Mouse (Mus musculus) bone marrow, adult 2 months (tissue): Measurements from ENCODE around the gene Kynu. TPM values are rescaled to one million over a fixed set of nuclear protein-coding genes. Genes with fewer than 3 reads are reported as not detected.

Experiments
- H3K27ac ChIP-seq: fragments of 200-500 bp; 2 replicates; pipeline ENCODE4 v1.5.1; 2012; ENCODE audit warnings: low read depth, mild to moderate bottlenecking, control low read depth, inconsistent platforms, low read length; ENCODE audit not compliant: control insufficient read depth, poor library complexity, insufficient read depth
- H3K4me1 ChIP-seq: fragments of 200-500 bp; 2 replicates; pipeline ENCODE4 v1.6.1; 2011; ENCODE audit warnings: low read length; ENCODE audit not compliant: control insufficient read depth, insufficient read depth
- H3K4me3 ChIP-seq: fragments of 200-500 bp; replicated peaks from 2 replicates; pipeline ENCODE3; 2011; ENCODE audit warnings: mild to moderate bottlenecking, low read depth, low read length, control low read depth; ENCODE audit not compliant: control insufficient read depth
- CTCF ChIP-seq: fragments of 200-500 bp; IDR thresholded peaks from 2 replicates; pipeline ENCODE4 v1.5.1; 2011; ENCODE audit warnings: low read length, control low read depth; ENCODE audit not compliant: control insufficient read depth, insufficient read depth
- POLR2A ChIP-seq: fragments of 200-500 bp; IDR thresholded peaks from 2 replicates; pipeline ENCODE4 v1.6.1; 2011; ENCODE audit warnings: low read depth, mild to moderate bottlenecking, control low read depth, low read length, borderline replicate concordance; ENCODE audit not compliant: control insufficient read depth
- WGBS: fragments of 180-500 bp; shearing (Covaris S2); methylation state at CpG from one replicate; pipeline ENCODE4 v1.1.7; 2018; 5-methylcytosine and 5-hydroxymethylcytosine counted together
- polyA plus RNA-seq: library from polyadenylated mRNA; stranded (reverse); fragments of >200 nt; gene quantifications from 2 replicates; pipeline ENCODE4 v1.2.4, GENCODE M21; 2011; ENCODE audit warnings: low replicate concordance; ENCODE audit not compliant: missing spikeins, insufficient read depth, insufficient read length

Kynu gene
- polyA plus RNA-seq, 1 experiment: 4.5 TPM

DNA sequence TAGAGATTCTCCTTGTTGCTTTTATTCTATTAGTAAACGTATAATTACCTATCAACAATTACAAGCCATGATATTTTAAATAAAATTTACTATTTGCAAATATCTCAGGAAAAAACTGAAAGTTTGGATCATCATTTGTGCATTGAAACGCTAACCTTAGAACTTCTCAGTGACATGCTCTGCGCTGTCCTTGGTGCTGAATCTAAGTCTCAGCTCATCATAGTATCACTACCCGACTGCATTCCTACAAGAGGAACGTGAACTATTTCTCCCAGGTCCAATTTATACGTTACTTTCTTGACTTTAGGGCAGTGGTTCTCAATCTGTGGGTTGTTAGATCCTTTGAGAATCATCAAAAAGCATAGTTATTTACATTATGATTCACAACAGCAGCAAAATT, 58.4 kb downstream of the Kynu start:
- 13% methylated on average over 6 of the region's 6 CpGs for WGBS

DNA sequence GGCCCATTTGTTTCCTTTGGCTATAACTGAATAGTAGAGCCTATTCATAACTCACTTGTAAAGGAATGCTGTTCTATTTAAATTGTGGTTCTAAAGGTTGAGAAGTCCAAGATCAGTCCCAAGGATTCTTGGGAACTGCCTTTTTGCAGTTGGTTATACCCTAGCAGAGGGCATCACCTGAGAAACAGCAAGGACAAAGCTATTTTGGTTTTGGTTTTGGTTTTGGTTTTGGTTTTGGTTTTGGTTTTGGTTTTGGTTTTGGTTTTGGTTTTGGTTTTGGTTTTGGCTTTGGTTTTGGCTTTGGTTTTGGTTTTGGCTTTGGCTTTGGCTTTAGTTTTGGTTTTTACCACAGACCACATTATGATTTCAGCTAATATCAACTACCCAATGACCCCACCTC, 66.0 kb downstream of the Kynu start:
- Histone ChIP-seq H3K27ac (no peak overlapping the region), H3K4me1 (no peaks in the 10 kb centered on the region), H3K4me3 (no peak overlapping the region)
- no peak for TF ChIP-seq POLR2A

More for the DNA sequence above, 58.4 kb downstream of the Kynu start:
- TF ChIP-seq CTCF (no peak), POLR2A (no peak)
- Histone ChIP-seq H3K4me3 (no peak overlapping the region), H3K27ac (no peak overlapping the region), H3K4me1 (no peaks in the 10 kb centered on the region)

DNA sequence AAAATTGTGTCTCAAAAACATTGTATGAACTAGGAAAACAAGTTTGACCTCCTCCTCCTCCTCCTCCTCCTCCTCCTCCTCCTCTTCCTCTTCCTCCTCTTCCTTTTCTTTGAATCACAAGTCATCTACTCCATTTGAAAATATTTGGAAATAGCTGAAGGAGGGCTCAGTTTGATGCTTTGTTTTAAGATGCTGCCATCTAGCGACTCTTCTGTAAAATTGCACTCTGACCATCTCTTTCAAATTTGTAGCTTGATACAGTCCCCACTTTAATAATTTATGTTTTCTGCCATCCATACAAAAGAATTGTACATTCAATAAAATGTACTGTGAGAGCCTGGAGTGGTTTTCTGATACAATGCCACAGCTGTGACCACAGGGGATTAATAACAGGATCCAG, 67.7 kb downstream of the Kynu start:
- TF ChIP-seq POLR2A (no peak), CTCF (no peak)
- no peaks in the 10 kb centered on the region for H3K4me1 ChIP-seq
- no peak overlapping the region for H3K27ac ChIP-seq
- no peak overlapping the region for H3K4me3 ChIP-seq
- WGBS: 0% methylated on average over 1 of the region's 1 CpGs

DNA sequence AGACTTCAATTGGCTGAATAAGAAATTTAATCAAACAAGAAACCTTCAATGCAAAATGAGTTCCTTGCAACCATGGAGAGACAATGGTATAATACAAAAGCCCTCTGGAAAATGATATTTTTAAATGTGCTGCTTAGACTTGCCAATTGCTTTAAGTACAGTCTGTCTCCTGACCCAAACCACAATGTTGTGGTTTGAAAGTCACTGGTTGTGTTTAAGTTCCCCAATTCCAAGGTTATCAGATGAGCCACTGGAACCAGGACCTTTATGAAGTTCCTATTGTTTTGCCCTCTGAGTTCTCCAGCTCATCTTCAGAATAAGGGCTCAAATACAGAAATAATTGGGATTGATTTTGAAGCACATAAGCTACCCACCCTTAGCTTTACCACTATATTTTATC, 76.7 kb downstream of the Kynu start:
- H3K27ac ChIP-seq: no peak overlapping the region
- no peak overlapping the region for H3K4me3 ChIP-seq
- TF ChIP-seq CTCF: no peak
- TF ChIP-seq POLR2A: no peak
- no peaks in the 10 kb centered on the region for H3K4me1 ChIP-seq

DNA sequence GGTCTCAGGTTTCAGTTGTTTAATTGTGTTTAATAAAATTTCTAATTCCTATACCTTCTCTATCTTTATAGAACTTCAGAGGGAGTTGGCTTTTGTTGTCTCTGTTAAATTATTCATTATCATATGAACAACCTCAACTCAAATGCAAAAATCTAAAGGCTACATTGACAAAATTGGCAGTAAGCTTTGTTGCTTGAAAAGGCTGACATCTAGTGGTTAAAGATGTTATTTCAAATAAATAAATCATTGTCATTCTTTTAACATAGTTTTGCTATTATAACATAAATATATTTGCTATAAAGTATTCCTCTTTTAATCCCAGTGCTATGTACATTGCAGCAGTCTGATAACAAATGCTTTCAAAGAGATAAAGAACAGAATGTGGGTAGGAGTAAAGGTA, 81.4 kb downstream of the Kynu start:
- no peak overlapping the region for H3K27ac ChIP-seq
- no peak for TF ChIP-seq POLR2A
- no peak for TF ChIP-seq CTCF
- H3K4me3 ChIP-seq: no peak overlapping the region
- no peaks in the 10 kb centered on the region for H3K4me1 ChIP-seq

DNA sequence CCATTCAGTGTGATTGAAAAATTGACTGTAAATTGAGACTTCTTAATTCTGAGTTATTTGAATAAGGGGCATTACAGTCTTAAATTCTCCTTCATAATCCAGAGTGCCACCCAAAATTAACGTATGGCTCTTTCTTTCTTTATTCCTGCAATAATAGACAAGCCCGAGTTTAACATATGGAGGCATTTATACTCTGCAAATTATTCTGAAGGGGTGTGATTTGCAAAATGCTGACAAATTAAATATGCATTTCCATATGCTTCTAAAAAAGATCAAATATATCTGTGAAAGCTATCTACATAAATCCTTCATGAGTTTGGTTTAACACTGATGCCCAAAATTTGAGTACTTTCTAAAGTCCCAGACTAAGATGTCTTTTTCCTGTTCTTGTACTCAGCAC, 91.8 kb downstream of the Kynu start:
- Histone ChIP-seq H3K27ac (no peak overlapping the region), H3K4me1 (no peaks in the 10 kb centered on the region), H3K4me3 (no peak overlapping the region)
- WGBS: 74% methylated on average over 2 of the region's 2 CpGs
- no peak for TF ChIP-seq POLR2A
- no peak for TF ChIP-seq CTCF

DNA sequence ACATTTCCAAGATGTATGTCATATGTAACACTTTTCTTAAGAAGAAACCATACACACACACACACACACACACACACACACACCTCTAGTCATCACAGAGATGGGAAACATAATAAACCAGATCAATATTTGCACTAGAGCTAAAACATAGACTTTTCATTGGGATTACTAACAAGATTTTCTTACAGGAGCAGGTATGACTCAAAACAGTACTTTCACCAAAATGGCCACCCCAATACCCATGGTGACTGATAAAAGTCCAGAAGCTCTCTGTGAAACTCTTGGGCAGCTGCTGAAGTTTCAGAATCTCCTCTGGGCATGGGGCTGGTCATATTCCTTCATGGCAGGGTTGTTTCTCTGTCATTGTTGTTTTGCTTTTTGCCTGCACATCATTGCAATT, 114.5 kb downstream of the Kynu start:
- TF ChIP-seq CTCF (no peak), POLR2A (no peak)
- H3K4me1 ChIP-seq: no peaks in the 10 kb centered on the region

DNA sequence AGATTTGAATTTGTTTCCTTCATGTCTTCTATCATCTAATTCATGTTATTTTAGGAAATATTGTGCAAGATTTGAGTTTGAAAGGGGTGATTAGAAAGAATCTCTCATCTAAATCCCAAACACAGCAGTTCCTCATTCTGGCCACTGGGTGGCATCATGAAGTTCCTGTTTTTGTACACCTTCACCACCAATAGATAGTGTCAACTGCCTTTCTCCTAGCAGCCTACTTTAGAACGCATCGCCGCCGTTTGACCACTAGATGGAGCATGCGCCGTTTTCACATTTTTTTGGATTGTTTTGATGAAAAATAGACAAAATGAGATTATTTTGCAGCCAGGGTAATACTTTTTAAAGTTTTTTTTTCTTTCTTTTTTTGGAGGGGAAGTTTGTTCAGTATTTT, 118.5 kb downstream of the Kynu start:
- TF ChIP-seq POLR2A: no peak
- TF ChIP-seq CTCF: peak; percentile 73
- Histone ChIP-seq H3K4me1 (no peaks in the 10 kb centered on the region), H3K4me3 (no peak overlapping the region), H3K27ac (no peak overlapping the region)
- 2% methylated on average over 6 of the region's 6 CpGs for WGBS

More for the DNA sequence above, 114.5 kb downstream of the Kynu start:
- H3K4me3 ChIP-seq: no peak overlapping the region
- H3K27ac ChIP-seq: no peak overlapping the region

DNA sequence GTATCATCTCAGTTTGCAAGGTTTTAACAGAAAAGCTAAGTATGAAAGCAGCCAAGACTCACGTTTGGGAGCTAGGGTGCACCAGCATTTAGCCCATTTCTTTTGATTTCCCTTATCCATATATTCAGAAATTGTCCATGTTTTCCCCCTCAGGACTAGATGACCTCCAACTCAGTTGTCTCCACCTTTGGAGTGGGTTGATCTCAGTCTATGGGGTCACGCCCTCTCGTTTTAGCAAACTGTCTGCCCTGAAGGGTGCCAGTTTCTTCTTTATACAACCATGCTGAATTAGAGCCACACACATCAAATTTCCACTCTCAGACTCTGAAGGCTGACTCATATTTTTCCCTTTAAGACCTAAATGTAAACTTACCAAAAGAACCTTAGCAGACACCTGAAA, 119.0 kb downstream of the Kynu start:
- WGBS: 57% methylated on average over 3 of the region's 3 CpGs
- Histone ChIP-seq H3K27ac (no peak overlapping the region), H3K4me1 (no peaks in the 10 kb centered on the region), H3K4me3 (no peak overlapping the region)
- TF ChIP-seq POLR2A: no peak
- no peak for TF ChIP-seq CTCF

DNA sequence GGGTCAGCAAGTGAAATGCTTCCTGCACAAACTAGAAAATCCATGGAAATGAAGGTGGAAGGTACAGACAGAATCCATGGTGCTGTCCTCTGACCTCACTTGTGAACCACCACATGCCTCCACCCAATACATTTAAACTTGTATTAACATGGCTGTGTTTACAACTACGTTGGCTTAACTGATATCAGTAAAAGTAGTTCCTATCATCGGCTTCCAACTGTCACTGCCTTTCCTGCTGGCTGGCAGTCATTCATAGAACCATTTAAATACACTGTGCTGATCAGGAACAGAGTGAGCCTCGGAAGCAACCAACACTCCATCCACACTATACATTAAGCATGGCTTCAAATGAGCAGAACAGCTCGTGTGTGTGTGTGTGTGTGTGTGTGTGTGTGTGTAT, 120.1 kb downstream of the Kynu start:
- TF ChIP-seq POLR2A (no peak), CTCF (no peak)
- no peak overlapping the region for H3K4me3 ChIP-seq
- no peaks in the 10 kb centered on the region for H3K4me1 ChIP-seq
- no peak overlapping the region for H3K27ac ChIP-seq
- 53% methylated on average over 4 of the region's 4 CpGs for WGBS
